Mouse (Mus musculus): ENCODE data around the gene Pttg1ip. TPM values are rescaled to one million over a fixed set of nuclear protein-coding genes. Genes with fewer than 3 reads are reported as not detected.

Pttg1ip gene
- total RNA-seq, 2 experiments from 2014 or later = 26.6 to 30.1 TPM

DNA sequence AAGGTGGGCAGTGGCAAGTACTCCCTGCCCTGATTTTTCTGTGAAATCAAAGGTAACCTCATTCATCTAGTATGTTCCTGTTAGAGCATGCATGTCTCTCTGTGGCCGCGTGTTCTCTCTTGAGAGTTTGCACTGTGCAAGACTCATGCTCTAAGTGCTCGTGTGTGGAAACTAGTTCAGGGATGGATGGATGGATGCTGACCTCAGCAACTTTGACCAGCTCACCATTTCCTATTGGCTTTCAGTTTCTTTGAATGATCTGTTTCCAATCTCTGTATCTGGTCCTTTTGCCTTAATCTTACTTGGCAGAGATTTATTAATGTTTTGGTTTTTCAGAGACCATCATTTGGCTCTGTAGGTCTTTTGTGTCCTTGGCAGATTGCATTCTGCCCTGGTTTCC is 47.6 kb downstream of the Pttg1ip start:
- intact Hi-C loops (cut with DNase I) = loop anchor here (5.0 kb wide), 1 partner anchor 248 kb away; no protein-coding TSS in a partner anchor
- no peak for DNase-seq

DNA sequence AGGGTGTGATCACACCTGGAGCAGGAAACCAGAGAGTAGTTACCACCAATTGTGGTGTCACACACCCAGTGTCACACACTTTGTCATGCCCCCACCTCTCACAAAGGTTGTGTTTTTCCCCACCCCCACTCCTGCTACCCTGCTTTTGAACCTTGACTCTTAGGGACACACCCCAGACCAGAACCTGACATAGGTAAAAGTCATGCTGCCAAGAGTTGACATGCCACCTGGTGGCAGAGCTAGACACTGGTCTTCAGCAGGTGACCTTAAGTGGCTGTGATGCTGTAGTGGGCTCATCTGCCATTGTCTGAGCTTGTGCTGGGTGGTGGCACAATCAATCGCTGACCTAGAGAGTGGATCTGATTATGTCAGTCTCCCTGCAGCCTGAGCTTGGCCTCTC is 48.5 kb downstream of the Pttg1ip start:
- intact Hi-C loops (cut with DNase I) = loop anchor here (5.0 kb wide), 1 partner anchor 247 kb away; no protein-coding TSS in a partner anchor

DNA sequence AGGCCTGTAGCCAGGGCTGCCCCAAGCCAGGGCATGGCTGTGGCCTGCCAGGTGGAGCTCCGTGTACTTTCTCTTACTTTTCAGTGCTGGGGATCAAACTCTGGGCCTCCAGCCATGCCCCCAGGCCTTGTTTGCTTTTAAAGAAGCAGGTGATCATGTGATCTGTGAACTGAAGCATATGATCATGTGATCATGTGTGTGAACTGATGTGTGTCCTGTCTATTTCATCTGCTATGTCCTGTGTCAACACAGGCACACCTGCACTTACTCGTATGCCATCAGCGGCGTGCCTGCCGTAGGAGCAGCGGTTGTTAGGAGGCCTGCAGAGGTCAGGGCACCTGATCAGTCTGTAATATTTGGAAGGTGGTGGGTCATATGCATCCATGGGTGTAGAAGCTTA is 52.5 kb downstream of the Pttg1ip start:
- intact Hi-C loops (cut with DNase I) = no loop called here
- no peak for DNase-seq

More for the DNA sequence above, 48.5 kb downstream of the Pttg1ip start:
- no peak for DNase-seq

DNA sequence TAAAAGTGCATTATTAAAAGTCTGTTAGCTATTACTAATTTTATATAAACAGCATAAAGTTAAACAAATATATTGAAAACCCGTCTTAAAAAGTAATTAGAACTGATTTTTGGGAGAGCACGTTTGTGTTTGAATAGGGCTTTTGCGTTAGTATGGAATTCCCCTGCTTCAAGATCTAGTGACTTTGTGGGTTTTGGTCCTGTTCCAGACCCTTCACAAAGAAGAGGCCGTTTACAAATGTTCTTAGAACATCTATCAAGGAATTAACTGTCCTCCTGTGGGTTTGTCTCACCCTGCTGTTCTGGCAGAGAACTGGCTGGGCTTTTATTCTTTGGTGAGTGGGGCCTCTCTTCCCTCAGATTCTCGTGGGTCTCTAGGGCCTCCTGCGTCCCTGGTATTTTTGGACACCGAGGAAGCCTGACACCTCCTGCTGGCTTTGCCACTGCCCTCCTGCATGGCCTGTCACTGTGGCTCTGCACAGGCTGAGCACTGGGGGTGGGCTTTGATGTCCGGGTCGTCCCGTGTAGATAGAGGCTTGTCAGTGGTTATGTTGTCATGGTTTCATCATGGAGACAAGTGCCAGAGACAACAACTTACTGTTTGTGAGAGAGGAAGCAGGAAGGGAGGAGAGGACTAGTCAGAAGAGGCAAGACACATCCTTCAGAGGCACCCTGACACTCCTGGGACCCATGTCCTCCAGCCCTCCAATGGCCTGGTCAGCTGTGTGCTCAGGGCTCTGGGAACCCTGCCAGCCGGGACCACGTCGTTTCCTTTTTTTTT is 53.1 kb downstream of the Pttg1ip start:
- no peak for DNase-seq
- intact Hi-C loops (cut with DNase I) = no loop called here

DNA sequence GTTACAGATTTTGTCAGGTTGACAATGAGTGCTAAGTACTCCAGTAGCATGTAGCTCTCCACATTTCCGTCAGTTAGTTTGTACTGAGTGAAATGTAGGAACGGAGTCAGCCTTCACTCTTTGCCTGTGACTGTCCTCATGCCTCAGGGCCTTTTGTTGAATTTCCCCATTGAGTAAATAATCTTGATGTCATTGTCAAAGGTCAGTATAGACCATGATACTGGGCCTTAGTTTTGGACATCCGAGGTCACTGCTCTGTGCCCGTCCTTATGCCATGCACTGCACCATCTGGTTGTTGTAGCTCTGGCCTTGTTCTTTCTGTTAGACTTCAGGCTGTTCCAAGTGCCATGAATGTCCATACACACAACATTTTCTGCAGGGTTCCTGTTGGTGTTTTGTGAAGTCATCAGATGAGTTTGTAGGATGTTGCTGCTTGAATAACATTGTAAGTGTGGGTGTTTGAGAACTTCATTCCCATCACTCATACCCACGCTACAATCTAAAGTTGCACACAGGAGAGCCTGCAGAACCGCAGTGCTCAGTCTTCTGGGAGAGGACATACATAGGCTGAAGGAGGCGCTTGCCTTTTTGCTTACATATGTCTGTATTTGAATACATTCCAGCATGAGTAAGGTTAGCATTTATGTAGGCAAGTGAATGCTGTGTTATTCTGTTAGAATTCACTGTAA is 54.9 kb downstream of the Pttg1ip start:
- DNase-seq = no peak
- intact Hi-C loops (cut with DNase I) = no loop called here

DNA sequence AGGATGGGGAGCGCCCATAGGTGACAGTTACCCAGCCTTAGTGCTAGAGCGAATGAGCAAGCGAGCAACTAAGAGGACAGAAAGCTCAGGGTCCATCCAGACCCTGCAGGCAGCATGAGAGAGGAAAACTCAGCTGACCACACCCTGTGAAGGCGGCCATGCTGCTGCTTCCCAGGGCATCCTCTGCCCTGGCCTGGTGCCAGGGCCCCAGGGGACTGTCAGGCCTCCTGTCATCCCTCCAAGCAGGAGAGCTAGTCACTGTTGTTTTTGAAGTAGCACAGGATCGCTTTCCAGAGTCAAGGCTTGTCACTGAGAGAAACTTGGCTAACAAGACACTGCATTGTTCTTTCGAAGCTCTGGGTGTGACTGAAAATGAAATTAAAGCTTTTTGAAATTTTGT is 57.4 kb downstream of the Pttg1ip start:
- intact Hi-C loops (cut with DNase I) = no loop called here
- DNase-seq = no peak

DNA sequence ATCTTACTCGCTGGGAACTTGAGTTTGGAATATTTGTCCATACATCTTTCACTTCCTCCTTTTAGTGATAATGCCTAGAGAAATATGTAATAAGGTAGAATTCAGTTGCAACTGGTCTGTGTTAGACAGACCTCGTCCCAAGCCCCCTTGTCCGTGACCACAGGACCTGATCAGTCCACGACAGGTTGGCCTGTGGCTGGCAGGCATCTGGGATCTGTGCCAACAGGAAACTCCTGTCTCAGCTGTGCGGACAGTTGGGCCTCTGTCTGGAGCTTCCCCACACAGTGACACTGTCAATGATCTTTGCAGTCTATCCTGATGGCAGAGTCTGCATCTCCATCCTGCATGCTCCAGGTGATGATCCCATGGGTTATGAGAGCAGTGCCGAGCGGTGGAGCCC is 61.6 kb downstream of the Pttg1ip start:
- intact Hi-C loops (cut with DNase I) = no loop called here
- DNase-seq = no peak

DNA sequence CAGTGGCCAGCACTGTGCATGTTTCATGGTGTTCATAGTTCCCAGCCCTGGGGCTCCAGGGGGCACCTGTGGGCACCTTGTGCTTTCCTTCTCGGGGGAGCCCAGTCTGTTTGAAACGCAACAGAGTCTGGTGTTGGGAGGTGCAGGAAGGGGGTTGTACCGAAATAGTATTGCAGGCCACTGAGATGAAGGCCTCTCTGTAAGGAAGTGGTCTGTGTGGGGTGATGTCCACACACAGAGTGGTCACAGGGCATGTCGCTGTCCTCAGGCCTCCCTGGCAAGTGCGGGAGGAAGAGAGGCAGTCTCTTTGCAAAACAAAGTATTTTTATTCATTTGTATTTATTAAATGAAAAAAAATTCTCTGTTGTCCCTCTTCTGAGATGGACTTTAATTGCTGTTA is 64.1 kb downstream of the Pttg1ip start:
- intact Hi-C loops (cut with DNase I) = no loop called here
- DNase-seq = no peak

DNA sequence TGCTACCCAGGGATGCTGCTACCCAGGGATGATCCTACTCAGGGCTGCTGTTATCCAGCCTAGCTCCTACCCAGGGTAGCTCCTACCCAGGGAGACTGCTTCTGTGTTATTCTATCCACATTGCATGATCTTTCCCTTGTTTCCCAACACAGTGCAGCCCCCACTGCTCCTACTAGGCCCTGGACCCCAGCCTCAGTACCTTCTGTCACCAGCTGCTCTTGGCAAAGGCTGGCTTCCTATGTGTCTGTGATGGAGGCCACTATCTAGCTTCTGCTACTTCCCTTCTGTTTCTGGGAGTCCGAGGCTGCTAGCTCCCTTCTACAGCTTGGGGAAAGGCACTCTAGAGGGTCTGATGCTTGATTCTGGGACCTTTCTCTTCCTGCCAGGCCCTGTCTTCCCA is 65.9 kb downstream of the Pttg1ip start:
- no peak for DNase-seq
- intact Hi-C loops (cut with DNase I) = no loop called here

DNA sequence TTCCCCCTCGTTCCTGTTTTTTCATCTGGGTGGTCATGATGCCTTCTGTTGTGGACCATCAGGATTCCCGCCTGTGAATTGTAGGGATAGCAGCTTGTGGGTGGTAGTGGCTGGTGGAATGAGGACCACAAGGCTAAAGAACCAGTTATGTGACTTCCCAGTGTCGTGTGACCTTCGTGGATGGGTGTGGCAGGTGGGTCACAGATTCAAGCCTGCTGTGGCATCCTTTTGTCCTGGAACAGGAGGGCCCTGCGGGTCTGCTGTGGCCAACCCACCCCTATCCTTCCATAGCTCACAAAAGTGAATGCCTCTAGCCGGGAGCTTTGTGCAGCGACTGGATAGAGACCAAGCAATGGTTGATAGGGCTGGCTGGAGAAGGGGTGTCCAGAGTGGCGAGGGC is 66.4 kb downstream of the Pttg1ip start:
- intact Hi-C loops (cut with DNase I) = no loop called here
- DNase-seq = no peak

Small RNA genes within 50 kb of the gene (microRNA-seq; reads per million reads assigned to microRNA genes)
- 8.6 to 25.2 reads per million in 2 experiments for gene Mir1930

Other genes with a start within 250 kb of the Pttg1ip start
- gene Adarb1, start 163.4 kb upstream of the Pttg1ip start, total RNA-seq (2021) = 10 to 100 TPM in 1 of 2 experiments, 1 to 10 TPM in 1; 5.9 to 10.7 TPM
- 1 to 10 TPM; 4.7 to 5.4 TPM for gene Fam207a, start 65.9 kb upstream of the Pttg1ip start, total RNA-seq (2021)
- 1 to 10 TPM; 1.5 to 1.8 TPM for gene Itgb2, start 51.5 kb upstream of the Pttg1ip start, total RNA-seq (2021)
- 10 to 100 TPM; 33.3 to 40.1 TPM for gene Sumo3, start 24.4 kb downstream of the Pttg1ip start, total RNA-seq (2021)
- gene Gm49325, start 24.5 kb downstream of the Pttg1ip start, total RNA-seq (2021) = 1 to 10 TPM; 7.5 to 8.6 TPM
- 10 to 100 TPM; 80.7 to 86.5 TPM for gene Ube2g2, start 40.6 kb downstream of the Pttg1ip start, total RNA-seq (2021)
- gene Tspear, start 104.8 kb downstream of the Pttg1ip start, total RNA-seq (2021) = not detected
- gene Gm19402, start 109.0 kb downstream of the Pttg1ip start, total RNA-seq (2021) = not detected
- gene Gm9508, start 115.5 kb downstream of the Pttg1ip start, total RNA-seq (2021) = not detected
- not detected for gene Gm10272, start 124.9 kb downstream of the Pttg1ip start, total RNA-seq (2021)
- not detected for gene Gm10024, start 129.7 kb downstream of the Pttg1ip start, total RNA-seq (2021)
- gene Gm10142, start 134.1 kb downstream of the Pttg1ip start, total RNA-seq (2021) = not detected
- not detected for gene Krtap12-1, start 138.9 kb downstream of the Pttg1ip start, total RNA-seq (2021)
- not detected for gene Gm10100, start 144.8 kb downstream of the Pttg1ip start, total RNA-seq (2021)
- gene Gm18596, start 160.9 kb downstream of the Pttg1ip start, total RNA-seq (2021) = not detected
- not detected for gene Gm9736, start 169.6 kb downstream of the Pttg1ip start, total RNA-seq (2021)
- not detected for gene Gm3233, start 178.0 kb downstream of the Pttg1ip start, total RNA-seq (2021)
- not detected for gene Gm3238, start 189.6 kb downstream of the Pttg1ip start, total RNA-seq (2021)
- gene Gm7138, start 195.2 kb downstream of the Pttg1ip start, total RNA-seq (2021) = not detected
- gene Gm3250, start 200.8 kb downstream of the Pttg1ip start, total RNA-seq (2021) = not detected
- gene Gm7137, start 206.5 kb downstream of the Pttg1ip start, total RNA-seq (2021) = not detected
- gene Gm9639, start 213.4 kb downstream of the Pttg1ip start, total RNA-seq (2021) = not detected
- gene Gm19668, start 217.4 kb downstream of the Pttg1ip start, total RNA-seq (2021) = not detected
- gene Gm9507, start 230.1 kb downstream of the Pttg1ip start, total RNA-seq (2021) = not detected
- not detected for gene Gm2696, start 233.0 kb downstream of the Pttg1ip start, total RNA-seq (2021)
- not detected for gene Krtap10-4, start 245.4 kb downstream of the Pttg1ip start, total RNA-seq (2021)